Mouse (Mus musculus) T-cell, adult 2 months (primary cell): ENCODE data around the gene Ncam1.
A peak's percentile ranks its signal among the peaks of the same experiment; 100 is the strongest.

ENCODE experiments used
- DNase-seq: peaks from one replicate; pipeline ENCODE4 v3.0.0; 2022; ENCODE audit warnings: low spot score

Gene Ncam1

GRCm38 (mm10) chr9:49798806-49799205 lies at the start of gene Ncam1:
TSS of gene Ncam1 (minus strand) at chr9:49798925.
- peak; percentile 2 for DNase-seq

DNA sequence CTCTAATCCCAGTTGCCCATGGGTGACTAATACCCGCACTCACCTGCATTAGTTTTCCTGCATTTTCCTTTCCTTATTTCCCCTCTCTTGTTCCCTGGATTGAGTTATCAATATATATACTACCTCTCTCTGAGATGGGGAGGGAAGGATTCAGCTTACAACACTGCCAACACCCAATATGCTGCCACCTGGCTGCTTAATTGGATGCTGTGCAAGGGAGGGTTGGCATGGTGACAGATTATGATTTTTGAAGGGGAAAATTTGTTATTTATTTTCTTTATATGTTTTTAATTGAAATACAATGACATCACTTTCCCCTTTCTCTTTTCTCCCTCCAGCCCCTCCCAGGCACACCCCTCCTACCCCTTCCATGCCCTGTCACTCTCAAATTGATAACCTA lies 35.3 kb upstream of the Ncam1 start:
- DNase-seq: no peak

GRCm38 (mm10) chr9:49827671-49828070 lies 28.9 kb upstream of the Ncam1 start:
- no peak for DNase-seq

DNA sequence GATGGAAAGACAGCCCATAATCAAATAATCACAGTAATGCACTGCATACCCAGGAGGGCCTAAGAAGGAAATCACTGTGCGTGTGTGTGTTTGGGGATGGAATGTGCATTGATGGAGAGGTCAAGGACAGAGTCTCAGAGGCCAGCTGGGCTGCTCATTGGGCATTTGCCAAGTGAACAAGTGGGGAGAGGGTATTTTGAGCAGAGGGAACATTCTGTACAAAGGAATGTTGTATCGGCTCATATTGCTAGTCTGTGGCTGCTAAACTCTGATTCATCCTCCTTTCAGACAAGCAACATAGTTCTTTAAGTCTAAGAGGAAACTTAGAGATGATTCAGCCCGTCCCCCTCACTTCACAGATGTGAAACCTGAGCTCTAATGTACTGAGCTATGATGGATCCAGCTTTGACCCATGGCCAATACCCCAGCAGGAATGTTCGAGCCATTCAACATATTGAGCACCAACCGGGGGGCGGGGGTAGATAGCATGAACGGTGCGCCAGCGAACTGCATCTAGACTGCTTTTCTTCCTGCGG lies 17.5 kb upstream of the Ncam1 start:
- DNase-seq: no peak

GRCm38 (mm10) chr9:49814442-49814841 lies 15.7 kb upstream of the Ncam1 start:
- no peak for DNase-seq

DNA sequence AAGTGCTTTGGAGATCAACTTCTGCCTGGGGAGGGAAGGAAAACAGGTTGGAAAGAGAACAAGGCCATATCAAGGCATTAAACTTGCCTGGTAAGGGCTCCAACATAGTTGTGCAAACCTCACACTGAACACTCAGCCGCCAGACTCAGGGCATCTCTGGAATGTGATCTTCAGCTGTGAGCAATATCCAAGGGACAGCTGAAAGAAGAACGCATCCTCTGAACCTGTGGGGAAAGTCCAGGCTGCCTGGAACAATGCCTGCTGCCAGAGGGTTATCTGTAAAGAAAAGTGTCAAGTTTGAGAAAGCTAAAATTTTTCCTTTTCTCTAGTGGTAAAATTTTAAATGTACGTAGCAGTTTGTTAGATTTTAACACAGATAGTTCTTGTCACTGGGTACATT lies 4.5 kb upstream of the Ncam1 start:
- DNase-seq: no peak

GRCm38 (mm10) chr9:49797821-49798571 lies 729 bp downstream of the Ncam1 start:
- peak; percentile 1 for DNase-seq

DNA sequence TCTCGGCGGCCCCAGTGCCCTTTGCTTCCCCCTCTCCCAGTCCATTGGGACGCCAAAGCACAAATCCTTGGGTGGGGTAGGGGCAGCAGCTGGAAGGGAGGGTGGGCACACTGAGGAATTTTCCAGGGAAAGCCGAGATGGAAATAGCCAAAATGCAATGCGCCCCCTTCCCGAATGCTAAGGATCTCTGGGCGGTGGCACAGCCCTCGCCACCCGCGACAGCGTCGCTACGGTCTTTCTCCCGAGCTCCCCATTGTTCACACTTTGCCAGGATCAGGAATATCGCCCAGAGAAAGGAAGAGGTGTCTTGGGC lies 1.3 kb downstream of the Ncam1 start:
- DNase-seq: no peak

GRCm38 (mm10) chr9:49796618-49797507 lies 1.9 kb downstream of the Ncam1 start:
- DNase-seq: no peak

- no peak for DNase-seq
Measured at GRCm38 (mm10) chr9:49795881-49796280, 2.8 kb downstream of the Ncam1 start.

- no peak for DNase-seq
Measured at GRCm38 (mm10) chr9:49793987-49794550, 4.7 kb downstream of the Ncam1 start.

GRCm38 (mm10) chr9:49793241-49793640 lies 5.5 kb downstream of the Ncam1 start:
- no peak for DNase-seq

DNA sequence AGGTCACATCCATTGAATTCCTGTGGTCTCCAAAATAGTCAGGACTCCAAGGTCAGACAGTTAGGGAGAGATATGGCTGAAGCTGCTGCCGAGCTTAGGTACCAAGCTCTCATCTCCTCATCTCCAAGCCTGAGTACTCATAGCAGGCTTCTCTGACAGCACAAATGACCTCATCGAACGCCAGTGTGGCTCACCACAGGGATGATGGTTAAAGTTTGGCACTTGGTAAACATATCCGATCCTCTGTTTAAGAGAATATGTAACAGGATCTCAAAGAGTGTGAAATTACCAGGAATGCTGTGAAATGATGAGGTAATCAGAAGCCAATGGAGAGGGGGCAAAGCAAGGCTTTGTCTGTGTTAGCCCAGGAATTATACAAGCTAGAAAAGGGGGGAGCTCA lies 6.1 kb downstream of the Ncam1 start:
- DNase-seq: no peak

GRCm38 (mm10) chr9:49781016-49781772 lies 17.5 kb downstream of the Ncam1 start:
- no peak for DNase-seq

DNA sequence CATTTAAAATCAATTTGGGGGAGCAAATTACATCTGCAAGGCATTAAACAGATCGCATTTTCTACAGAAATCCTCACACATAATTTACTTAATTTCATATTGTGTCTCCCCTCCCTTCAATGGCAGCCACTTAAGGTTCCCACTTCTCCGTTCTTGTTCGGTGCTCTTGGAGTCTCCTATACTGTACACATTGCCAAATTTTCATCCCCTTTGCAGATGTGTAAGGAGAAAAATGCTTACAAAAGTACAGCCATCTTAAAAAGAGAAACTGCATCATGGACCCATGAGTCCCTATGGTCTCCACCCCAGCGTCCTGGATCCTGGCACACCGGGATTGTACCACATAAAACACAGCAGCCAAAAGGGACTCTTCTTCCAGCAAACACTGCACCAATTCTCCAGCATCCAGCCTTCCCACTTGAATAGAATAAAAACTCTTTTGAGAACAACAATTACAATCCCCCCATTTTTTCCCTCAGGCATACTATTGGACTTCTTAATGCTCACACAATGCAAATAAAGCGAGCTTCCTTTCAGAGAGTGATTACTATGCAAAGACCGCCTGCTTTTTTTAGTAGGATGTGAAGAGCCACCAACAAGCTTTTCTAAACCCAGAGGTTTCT lies 21.6 kb downstream of the Ncam1 start:
- DNase-seq: no peak

- DNase-seq: no peak
Measured at GRCm38 (mm10) chr9:49766634-49767033, 32.1 kb downstream of the Ncam1 start.

DNA sequence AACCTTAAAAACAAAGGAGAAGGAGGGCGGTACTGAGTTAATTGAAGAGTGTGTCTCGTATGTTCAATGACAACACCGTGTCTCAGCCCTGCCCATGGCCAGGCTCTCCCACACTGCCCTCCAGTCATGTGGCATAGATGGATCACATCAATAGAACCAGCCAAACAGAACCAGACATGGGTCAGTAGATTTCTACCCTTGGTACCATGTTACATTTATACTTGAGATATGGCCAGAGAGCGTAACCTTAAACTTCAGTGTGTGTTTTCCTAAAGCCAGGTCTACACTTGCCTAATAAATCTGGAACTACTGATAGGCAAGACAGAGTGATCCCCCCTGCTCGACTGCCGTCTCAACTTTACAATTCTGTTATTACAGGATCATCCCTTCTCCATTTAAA lies 38.2 kb downstream of the Ncam1 start:
- DNase-seq: no peak

DNA sequence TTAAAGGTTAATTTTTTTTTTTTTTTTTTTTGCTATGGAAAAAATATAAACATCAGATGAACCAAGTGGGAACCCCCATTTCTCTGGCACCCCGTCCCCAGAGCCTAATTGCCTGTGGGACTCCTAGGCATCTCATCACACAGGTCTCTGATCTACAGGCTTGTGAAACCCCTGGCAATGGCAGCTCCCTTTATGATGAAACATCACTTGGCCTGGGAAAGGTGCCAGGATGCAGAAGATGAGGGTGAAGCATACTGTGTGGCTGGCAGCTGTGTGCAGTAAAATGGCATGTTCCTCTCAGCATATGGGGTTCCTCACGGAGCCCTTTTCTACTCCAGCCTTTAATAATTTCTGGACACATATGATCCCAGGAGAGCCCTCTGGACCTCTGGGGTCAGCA lies 40.3 kb downstream of the Ncam1 start:
- DNase-seq: no peak

- no peak for DNase-seq
Measured at GRCm38 (mm10) chr9:49757986-49758385, 40.7 kb downstream of the Ncam1 start.

- DNase-seq: no peak
Measured at GRCm38 (mm10) chr9:49757582-49757981, 41.1 kb downstream of the Ncam1 start.

DNA sequence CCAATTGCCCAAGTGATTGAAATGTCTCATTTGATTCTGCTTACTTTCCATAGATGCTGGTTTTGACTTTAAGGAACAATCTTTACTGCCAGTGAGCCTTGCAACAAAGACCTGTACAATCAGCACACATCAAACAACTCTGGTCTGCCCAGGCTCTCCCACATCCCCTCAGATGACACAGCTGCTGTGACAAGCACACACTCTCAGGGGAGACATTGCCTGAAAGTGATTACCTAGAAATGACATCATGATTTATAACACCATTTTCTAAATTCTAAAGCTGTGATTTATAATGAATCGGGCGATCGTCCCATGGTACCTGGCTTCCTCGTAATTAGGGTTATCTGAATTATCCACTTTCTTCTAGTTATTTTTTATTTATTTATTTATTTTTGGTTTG lies 42.0 kb downstream of the Ncam1 start:
- no peak for DNase-seq

DNA sequence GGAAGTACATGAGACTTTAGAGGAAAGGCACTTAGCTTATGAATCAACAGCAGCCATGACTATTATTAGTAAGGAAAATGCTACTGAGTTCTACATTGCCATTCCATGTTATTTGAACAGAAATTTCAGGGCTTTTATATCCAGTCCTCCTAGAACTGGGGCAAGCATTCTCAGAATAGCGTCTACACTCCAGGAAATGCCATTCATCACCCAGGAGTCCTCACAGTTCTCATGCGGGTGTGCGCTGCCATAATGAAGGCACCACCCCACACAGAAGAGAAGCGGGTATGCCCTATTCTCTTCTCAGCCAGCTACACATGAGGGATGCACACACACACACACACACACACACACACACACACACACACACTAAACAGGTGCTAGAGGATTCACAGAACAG lies 43.5 kb downstream of the Ncam1 start:
- DNase-seq: no peak
